Mouse (Mus musculus) ZHBTc4 (cell line): ENCODE data around the gene Eef2k.

ENCODE experiments used
- DNase-seq: peaks from one replicate; pipeline ENCODE4 v3.0.0-alpha.2; 2011; ENCODE audit warnings: low read depth, low spot score

The Eef2k gene

GRCm38 (mm10) chr7:120880770-120881169, 38.1 kb downstream of the Eef2k start:
- DNase-seq, result no peak

GRCm38 (mm10) chr7:120881451-120881850, 38.8 kb downstream of the Eef2k start:
- DNase-seq, result no peak

GRCm38 (mm10) chr7:120882674-120883073, 40.0 kb downstream of the Eef2k start:
- DNase-seq, result no peak

GRCm38 (mm10) chr7:120883523-120884290, 41.1 kb downstream of the Eef2k start:
- DNase-seq, result no peak

DNA sequence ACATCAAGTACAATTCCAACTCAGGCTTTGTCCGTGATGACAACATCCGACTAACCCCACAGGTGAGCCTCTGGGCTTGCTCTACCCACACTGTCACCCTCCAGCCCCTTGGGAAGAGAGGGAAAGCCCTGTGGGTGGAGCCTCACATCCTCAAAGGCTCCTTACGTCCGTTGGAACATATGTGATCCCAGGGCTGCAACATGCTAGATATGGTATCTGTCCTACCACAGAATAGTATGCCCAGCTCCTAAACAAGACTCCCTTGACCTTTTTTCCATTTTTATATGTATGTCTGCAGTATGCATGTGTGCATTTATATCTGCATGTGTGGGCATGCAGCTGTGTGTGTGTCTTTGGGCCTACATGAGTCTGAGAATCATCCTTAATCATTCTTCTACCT, 42.1 kb downstream of the Eef2k start:
- no peak for DNase-seq

GRCm38 (mm10) chr7:120893123-120893522, 50.5 kb downstream of the Eef2k start:
- DNase-seq, result no peak

- DNase-seq, result no peak
Observed at GRCm38 (mm10) chr7:120897054-120897453, 54.4 kb downstream of the Eef2k start.

- DNase-seq, result no peak
Observed at GRCm38 (mm10) chr7:120897711-120898335, 55.2 kb downstream of the Eef2k start.

DNA sequence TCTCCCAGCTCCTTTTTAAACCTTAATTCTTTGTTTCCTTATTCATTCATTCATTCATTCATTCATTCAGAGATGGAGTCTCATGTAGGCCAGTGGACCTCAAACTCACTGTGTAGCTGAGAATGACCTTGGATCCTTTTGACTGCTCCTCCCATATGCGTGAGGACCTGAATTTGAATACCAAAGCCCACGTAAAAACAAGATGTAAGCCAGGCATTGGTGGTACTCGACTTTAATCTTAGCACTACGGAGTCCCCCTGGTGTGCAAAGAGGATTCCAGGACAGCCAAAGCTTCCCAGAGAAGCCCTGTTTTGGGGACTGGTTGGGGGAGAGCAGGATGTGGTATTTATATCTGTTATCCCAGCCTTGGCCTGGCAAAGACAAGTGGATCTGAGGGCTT, 57.6 kb downstream of the Eef2k start:
- DNase-seq, result peak; percentile 62

DNA sequence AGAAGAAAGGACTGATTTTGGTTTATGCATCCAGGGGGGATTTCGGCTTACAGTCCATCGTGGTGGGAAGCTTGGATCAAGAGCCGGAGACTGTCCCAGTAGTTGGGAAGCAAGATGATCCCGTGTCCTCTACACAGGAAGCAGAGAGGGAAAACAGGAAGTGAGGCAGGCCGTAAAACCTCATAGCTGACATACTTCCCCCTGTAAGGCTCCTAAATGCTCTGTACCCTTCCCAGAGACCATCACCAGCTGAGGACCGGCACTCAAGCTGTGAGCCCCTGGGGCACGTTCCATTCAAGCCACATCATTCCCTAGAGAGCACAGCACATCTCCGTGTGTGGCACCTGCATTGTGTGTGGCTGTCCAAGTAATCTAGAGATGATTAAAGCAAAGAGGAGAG, 59.1 kb downstream of the Eef2k start:
- DNase-seq, result peak; percentile 80

DNA sequence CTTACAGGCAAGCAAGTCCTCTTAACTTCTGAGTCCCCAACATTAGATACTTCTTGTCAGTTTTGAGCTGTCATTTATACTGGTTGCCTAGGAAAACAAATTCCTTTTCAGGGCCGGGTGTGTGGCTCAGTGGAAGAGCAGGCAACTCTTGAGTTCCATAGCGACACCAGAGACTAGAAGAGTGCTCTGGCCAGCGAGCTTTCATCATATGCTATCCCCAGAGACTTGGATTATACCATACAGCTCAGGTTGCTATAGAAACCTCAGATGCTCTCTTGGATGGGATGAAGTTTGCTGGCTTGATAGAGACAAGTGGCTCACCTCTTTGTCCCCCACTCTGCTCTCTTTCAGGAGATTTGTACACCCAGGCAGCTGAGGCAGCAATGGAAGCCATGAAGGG, 60.3 kb downstream of the Eef2k start:
- DNase-seq, result no peak

- DNase-seq, result peak; percentile 72
Observed at GRCm38 (mm10) chr7:120910172-120910571, 67.5 kb downstream of the Eef2k start.

- DNase-seq, result peak; percentile 27
Observed at GRCm38 (mm10) chr7:120911268-120911667, 68.6 kb downstream of the Eef2k start.

- no peak for DNase-seq
Observed at GRCm38 (mm10) chr7:120913332-120913731, 70.7 kb downstream of the Eef2k start.

GRCm38 (mm10) chr7:120916262-120916875, 73.7 kb downstream of the Eef2k start:
- no peak for DNase-seq

- DNase-seq, result no peak
Observed at GRCm38 (mm10) chr7:120917279-120917591, 74.6 kb downstream of the Eef2k start.

- peak; percentile 98 for DNase-seq
Observed at GRCm38 (mm10) chr7:120917592-120918461, 75.2 kb downstream of the Eef2k start, which contains the start of gene Polr3e. Gene Polr3e (plus strand): TSS chr7:120917744.

DNA sequence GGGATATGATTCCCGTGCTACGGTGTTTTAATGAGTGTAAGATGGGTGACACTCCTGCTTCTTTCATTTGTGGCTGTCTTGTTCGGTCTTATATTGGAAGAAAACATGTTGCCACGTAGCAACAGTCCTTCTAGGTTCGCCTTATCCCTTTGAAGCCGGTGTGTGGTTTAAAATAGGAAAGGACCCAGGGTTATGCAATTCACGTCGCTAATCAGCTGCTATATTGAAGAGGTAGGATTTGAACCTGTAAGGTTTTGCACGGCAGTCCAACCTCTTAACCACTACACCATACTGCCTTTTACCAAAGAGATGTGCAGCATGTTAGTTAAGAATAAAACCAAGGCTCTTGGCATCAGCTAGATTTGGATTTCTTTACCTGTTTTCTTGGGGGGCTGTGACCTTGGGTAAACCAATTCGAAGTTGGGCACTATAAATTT, 75.9 kb downstream of the Eef2k start:
- DNase-seq, result peak; percentile 72

DNA sequence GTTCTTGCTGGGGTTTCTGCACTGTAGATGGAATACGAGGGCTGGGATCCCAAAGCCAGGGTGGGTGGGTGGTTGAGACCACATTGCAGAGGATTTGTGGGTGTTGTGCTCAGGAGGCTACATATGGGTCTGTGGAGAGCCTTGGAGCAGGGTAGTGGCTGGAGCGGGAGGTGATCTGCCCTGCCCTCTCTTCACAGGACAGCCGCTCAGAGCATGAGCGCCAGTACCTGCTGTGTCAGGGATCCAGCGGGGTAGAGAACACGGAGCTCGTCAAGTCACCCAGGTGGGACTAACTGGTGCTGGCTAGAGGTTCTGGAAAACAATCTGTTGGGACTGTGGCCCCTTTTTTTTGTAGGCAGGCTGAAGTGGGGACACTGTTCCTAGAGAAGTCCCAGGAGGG, 90.5 kb downstream of the Eef2k start:
- no peak for DNase-seq

DNA sequence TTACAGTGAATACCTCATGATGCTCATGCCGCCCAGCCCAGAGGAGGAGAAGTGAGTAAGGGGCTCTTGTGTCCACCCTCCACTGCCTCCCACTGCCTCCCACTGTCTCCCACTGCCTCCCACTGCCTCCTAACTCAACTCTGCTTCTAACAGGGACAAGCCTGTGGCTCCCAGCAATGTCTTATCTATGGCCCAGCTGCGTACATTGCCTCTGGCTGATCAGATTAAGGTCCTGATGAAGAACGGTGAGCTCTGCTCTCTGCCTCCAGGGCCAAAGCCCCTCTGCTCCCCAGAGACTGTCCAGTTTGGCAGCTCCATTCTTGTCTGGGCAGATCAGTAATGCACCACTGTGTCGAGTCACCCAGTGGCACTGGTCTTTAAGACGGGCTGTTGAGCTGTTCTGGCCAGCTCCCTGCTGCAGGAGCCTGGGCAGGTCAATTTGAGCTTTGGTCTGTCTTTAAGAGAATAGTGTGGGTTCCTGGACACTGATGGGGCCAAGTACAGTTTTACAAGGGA, 91.1 kb downstream of the Eef2k start:
- DNase-seq, result no peak

DNA sequence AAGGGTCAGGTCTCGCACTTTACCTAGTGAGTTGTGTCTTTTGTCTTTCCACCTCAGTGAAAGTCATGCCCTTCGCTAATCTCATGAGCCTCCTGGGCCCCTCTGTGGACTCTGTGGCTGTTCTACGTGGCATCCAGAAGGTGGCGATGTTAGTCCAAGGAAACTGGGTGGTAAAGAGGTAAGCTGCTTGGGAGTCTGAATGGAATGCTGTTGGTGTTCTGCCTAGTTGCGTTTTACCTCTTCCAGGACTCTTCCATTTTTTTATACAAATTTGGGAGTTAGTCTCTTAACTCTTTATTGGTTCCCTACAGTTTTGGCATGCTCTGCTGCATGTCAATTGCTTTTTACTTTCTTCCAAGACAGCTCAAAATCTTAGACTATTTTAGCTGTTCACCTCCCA, 92.1 kb downstream of the Eef2k start:
- DNase-seq, result peak; percentile 84

DNA sequence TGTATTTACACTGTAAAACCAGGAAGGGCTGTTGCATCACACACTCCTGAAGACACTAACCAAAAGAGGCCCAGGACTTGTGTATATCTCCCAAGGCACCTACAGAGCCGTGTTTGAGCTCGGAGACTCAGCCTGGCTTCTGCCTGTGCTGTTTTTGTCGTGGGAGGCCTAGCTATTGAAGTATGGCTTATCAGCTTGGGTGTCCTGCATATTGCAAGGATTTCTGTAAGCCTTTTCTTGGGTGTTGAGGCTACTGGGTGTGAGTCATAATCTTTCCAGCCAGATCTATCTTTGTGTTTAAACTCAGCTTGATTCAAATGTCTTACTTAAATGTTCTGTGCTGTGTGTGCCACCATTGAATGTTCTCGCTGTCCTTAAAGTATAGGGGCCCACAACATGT, 93.9 kb downstream of the Eef2k start:
- no peak for DNase-seq
